Mouse (Mus musculus) embryonic facial prominence, embryonic 13.5 days (tissue): ENCODE measurements around the gene Rimkla. TPM values are rescaled to one million over a fixed set of nuclear protein-coding genes. Genes with fewer than 3 reads are reported as not detected.

Experiments used
- ATAC-seq: fragments of 200-750 bp; cut with Nextera tagmentation; 2 replicates; pipeline ENCODE4 v1.8.0; 2017; ENCODE audit warnings: low read depth; ENCODE audit not compliant: insufficient number of reproducible peaks, insufficient read depth, low FRiP score, low TSS enrichment
- H3K27ac ChIP-seq: fragments of 300-500 bp; sonication (generic); 2 replicates; pipeline ENCODE4 v1.5.1; 2015; ENCODE audit warnings: moderate library complexity, mild to moderate bottlenecking, inconsistent platforms
- H3K27me3 ChIP-seq: fragments of 300-500 bp; sonication (generic); 2 replicates; pipeline ENCODE4 v1.6.1; 2015; ENCODE audit warnings: mild to moderate bottlenecking, inconsistent platforms
- H3K36me3 ChIP-seq: fragments of 300-500 bp; sonication (generic); 2 replicates; pipeline ENCODE4 v1.6.1; 2015; ENCODE audit warnings: mild to moderate bottlenecking, inconsistent platforms
- H3K4me1 ChIP-seq: fragments of 300-500 bp; sonication (generic); 2 replicates; pipeline ENCODE4 v1.6.1; 2015; ENCODE audit warnings: inconsistent platforms
- H3K4me2 ChIP-seq: fragments of 300-500 bp; sonication (generic); 2 replicates; pipeline ENCODE4 v1.6.1; 2015; ENCODE audit warnings: moderate library complexity, mild to moderate bottlenecking, inconsistent platforms
- H3K4me3 ChIP-seq: fragments of 300-500 bp; sonication (generic); 2 replicates; pipeline ENCODE4 v1.5.1; 2015; ENCODE audit warnings: mild to moderate bottlenecking, inconsistent platforms
- H3K9ac ChIP-seq: fragments of 300-500 bp; sonication (generic); 2 replicates; pipeline ENCODE4 v1.6.1; 2015; ENCODE audit warnings: mild to moderate bottlenecking, inconsistent platforms
- H3K9me3 ChIP-seq: fragments of 300-500 bp; sonication (generic); 2 replicates; pipeline ENCODE4 v1.6.1; 2016; ENCODE audit warnings: inconsistent platforms
- WGBS: fragments of 180-500 bp; shearing (Covaris S2); methylation state at CpG from one replicate; pipeline ENCODE4 v1.1.7; 2015; ENCODE audit warnings: mixed read lengths; 5-methylcytosine and 5-hydroxymethylcytosine counted together
- polyA plus RNA-seq: library from polyadenylated mRNA; unstranded; fragments of >200 nt; fragmentation: Nextera tagmentation; extraction: Ambion mirVana; gene quantifications from 2 replicates; pipeline ENCODE4 v1.2.1, GENCODE M21; 2015

Rimkla gene
- polyA plus RNA-seq, 1 experiment from 2014 or later = 1.2 TPM

DNA sequence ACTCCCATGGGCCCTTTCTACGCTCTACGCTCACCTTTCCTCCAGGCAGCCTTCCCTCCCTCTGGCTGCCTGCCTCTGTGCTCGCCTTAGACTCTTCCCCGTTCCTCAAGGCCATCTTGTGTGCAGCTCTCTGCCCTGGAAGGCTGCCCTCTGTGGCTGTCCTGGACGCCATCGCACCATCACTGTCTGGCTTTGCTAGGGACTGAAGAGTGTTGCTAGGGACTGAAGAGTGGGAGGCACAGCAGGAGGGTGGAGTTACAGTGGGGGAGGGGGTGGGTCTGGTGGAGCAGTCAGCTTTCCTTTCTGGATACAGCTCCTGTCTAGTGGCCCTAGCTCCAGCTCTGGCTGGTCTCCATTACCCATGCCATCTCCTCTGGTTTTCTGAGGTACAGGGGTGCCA, 49.9 kb downstream of the Rimkla start:
- H3K27me3 ChIP-seq = no peaks in the 10 kb centered on the region
- WGBS = 25% methylated on average over 6 of the region's 6 CpGs
- no peaks in the 10 kb centered on the region for H3K36me3 ChIP-seq
- H3K9me3 ChIP-seq = no peaks in the 10 kb centered on the region
- no peak overlapping the region for H3K4me2 ChIP-seq
- ATAC-seq = no peak
- no peak overlapping the region for H3K9ac ChIP-seq
- no peak overlapping the region for H3K4me3 ChIP-seq
- H3K27ac ChIP-seq = no peak overlapping the region
- H3K4me1 ChIP-seq = no peaks in the 10 kb centered on the region

DNA sequence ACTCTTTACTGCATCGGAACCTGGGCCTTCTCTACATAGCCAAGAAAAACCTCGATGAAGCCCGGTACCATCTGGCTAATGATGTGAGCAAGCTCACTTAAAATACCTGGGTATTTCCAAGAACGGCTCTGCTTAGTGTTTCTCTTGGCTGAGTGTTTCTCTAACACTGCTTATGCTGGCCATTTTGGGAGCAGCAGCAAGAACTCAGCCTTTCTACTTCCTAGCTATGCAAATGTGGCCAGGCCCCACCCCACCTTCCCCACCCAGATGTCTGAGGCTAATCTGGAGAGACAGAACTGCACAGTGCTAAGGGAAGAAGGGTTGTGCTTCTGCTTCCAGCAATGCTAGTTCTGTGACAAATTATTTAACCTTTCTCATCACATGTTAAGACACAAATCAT, 50.6 kb downstream of the Rimkla start:
- 94% methylated on average over 4 of the region's 4 CpGs for WGBS
- H3K27me3 ChIP-seq = no peaks in the 10 kb centered on the region
- no peak overlapping the region for H3K27ac ChIP-seq
- no peaks in the 10 kb centered on the region for H3K4me1 ChIP-seq
- no peaks in the 10 kb centered on the region for H3K36me3 ChIP-seq
- no peak overlapping the region for H3K4me2 ChIP-seq
- no peaks in the 10 kb centered on the region for H3K9me3 ChIP-seq
- H3K9ac ChIP-seq = no peak overlapping the region
- ATAC-seq = no peak
- H3K4me3 ChIP-seq = no peak overlapping the region

DNA sequence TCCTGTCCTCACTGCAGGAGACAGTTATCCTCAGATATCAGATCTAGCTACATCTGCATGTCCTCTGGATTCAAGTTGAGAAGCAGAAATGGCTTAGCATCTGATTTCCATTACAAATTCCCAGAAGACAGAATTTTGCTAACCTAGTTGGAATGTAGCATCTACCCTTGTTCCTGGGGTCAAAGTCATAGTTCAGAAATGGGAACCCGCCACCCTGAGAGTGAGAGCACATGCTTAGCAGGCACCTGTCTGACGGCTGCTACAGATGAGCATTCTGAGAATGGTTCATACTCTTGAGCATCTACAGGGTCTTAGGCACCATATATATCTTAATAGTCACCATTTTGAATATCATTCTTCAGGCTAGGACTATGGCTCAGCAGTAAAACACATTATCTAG, 54.5 kb downstream of the Rimkla start:
- Histone ChIP-seq H3K27me3 (no peaks in the 10 kb centered on the region), H3K27ac (no peak overlapping the region), H3K9me3 (peaks cover 6% of the 10 kb centered on the region; the same call in 1 of the 2 replicates), H3K4me1 (no peaks in the 10 kb centered on the region), H3K9ac (no peak overlapping the region), H3K4me2 (no peak overlapping the region), H3K4me3 (no peak overlapping the region), H3K36me3 (no peaks in the 10 kb centered on the region)
- 79% methylated on average over 2 of the region's 2 CpGs for WGBS
- ATAC-seq = no peak

DNA sequence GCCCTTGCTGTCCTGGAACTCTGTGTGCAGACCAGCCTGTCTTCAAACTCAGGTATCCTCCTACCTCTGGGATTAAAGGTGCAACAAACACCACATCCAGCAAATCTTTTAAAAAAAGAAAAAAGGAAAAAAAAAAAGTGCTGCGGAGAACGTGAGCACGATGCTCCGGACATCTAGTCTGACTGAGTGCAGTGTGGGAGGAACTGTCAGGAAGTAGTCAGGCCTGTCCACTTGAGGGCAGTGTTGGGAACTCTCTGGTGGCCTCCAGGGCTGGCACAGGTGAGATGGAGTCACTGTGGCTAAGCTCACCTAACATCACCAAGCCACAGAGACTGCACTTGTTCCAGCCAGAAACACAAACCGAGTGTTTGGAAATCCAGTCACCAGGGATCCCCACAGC, 61.8 kb downstream of the Rimkla start:
- Histone ChIP-seq H3K36me3 (no peaks in the 10 kb centered on the region), H3K27ac (no peak overlapping the region), H3K4me3 (no peak overlapping the region), H3K9me3 (0 out of 2 replicates have a peak, but pooled peaks cover 3% of the 10 kb centered on the region), H3K9ac (no peak overlapping the region), H3K4me2 (no peak overlapping the region), H3K27me3 (no peaks in the 10 kb centered on the region), H3K4me1 (no peaks in the 10 kb centered on the region)
- ATAC-seq = no peak
- 20% methylated on average over 5 of the region's 5 CpGs for WGBS

DNA sequence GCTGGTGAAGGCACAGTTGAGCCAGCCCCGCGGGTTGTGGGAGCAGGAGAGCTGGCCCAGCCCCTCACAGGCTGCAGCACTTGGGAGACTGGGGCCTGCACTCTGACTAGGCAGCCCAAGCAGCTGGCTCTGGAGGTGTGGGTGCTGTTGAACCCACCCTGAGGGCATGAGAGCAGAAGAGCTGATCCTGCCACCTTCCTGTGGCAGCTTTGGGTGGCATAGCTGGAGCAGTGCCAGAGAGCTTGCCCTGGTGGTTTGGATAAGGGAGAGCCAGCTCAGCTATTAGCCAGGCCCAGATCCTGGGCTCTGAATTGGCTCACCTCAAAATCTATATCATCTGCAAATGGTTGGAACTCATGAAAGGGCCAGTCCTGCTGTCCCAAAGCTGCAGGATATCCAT, 64.7 kb downstream of the Rimkla start:
- no peak for ATAC-seq
- Histone ChIP-seq H3K4me1 (peaks cover 7% of the 10 kb centered on the region), H3K27ac (no peak overlapping the region), H3K4me2 (no peak overlapping the region), H3K4me3 (no peak overlapping the region), H3K36me3 (no peaks in the 10 kb centered on the region), H3K9ac (no peak overlapping the region), H3K27me3 (no peaks in the 10 kb centered on the region), H3K9me3 (no peaks in the 10 kb centered on the region)
- WGBS = 50% methylated on average over 2 of the region's 2 CpGs

DNA sequence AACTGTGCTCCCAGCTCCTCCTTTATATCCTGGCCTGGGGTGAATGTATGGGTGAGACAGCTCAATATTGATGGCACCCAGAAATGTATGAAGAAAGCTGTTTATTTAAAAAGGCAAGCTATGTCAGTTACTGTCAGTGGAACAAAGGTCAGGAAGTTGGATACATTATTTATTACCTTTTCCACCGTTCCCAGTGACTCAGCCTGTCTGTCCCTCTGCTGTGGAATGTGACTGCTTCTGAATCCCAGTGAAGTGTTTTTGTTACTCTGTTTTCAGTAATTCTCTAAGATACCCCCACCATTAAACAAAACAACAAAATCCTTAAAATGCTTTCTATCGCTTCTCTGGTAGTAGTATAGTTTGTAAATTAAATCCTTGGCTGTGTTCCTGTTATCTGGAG, 66.8 kb downstream of the Rimkla start:
- Histone ChIP-seq H3K4me2 (no peak overlapping the region), H3K9ac (no peak overlapping the region), H3K4me3 (no peak overlapping the region), H3K9me3 (no peaks in the 10 kb centered on the region), H3K4me1 (peaks cover 18% of the 10 kb centered on the region), H3K27me3 (no peaks in the 10 kb centered on the region), H3K27ac (no peak overlapping the region), H3K36me3 (no peaks in the 10 kb centered on the region)
- WGBS = 71% methylated on average over 2 of the region's 2 CpGs
- ATAC-seq = no peak

DNA sequence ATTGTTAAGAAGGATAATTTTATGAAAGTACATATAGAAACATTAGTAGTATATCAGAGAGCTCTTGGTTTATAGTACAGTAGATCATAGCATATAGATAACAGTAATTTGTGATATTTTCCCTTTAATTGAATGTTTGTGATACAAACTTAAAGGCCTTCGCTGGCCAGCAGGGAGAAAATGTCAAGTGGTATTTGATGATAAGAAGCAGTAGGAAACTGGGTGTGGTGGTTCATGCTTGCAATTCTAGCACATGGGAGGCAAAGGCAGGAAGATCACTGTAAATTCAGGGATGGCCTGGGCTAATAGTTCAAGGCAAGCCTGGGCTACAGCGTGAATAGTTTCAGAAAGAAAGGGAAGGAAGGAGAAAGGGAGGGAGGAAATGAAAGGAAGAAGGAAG, 67.4 kb downstream of the Rimkla start:
- Histone ChIP-seq H3K27ac (no peak overlapping the region), H3K4me2 (no peak overlapping the region), H3K27me3 (no peaks in the 10 kb centered on the region), H3K36me3 (no peaks in the 10 kb centered on the region), H3K9me3 (no peaks in the 10 kb centered on the region), H3K9ac (no peak overlapping the region), H3K4me3 (no peak overlapping the region), H3K4me1 (peaks cover 19% of the 10 kb centered on the region)
- WGBS = 88% methylated on average over 2 of the region's 2 CpGs
- no peak for ATAC-seq

DNA sequence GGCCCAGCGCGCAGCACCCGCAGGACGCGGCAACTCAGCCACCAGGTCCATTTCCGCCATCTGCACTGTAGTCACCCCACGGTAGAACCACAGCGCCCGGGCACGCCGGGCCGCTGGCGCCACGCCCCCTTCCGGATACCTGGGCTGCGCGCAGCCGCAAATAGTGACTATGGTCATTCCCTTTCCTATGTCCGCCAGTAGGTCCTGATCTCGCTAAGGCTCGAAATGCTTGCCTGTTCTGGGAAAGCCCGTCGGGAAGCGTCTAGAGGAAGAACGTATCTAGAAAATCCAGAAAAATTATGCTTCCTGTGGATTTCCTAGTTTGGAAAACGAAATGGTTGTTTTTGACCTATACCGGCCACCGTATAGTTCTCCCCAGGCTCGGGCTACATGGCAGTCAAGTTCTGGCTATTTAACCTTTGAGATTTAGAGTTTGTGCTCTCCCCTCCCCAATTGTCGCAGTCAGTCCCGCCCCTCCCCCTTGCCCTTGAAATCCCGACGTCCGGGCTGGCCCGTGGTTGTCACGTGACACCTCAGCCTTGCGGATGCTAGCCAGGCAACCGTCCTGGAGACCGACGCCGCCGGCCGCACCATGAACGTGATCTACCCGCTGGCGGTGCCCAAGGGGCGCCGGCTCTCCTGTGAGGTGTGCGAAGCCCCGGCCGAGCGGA, 70.0 kb downstream of the Rimkla start, which contains the start of the genes Ppcs and Zmynd12:
TSS of gene Ppcs (minus strand) at position 127 of the 671 bp plus-strand sequence.
TSS of gene Zmynd12 (plus strand) at position 521 of the 671 bp plus-strand sequence.
- ATAC-seq = peak; percentile 92
- Histone ChIP-seq H3K9me3 (no peaks in the 10 kb centered on the region), H3K27me3 (no peaks in the 10 kb centered on the region), H3K4me3 (peak within 1 kb of the TSS; percentile 63), H3K27ac (peak within 1 kb of the TSS; percentile 88), H3K36me3 (peaks cover 9% of the 10 kb centered on the region; the same call in 1 of the 2 replicates), H3K4me1 (peaks cover 19% of the 10 kb centered on the region), H3K9ac (peak within 1 kb of the TSS; percentile 85), H3K4me2 (peak within 1 kb of the TSS; percentile 92)
- WGBS = under 1% methylated on average over 52 of the region's 52 CpGs

DNA sequence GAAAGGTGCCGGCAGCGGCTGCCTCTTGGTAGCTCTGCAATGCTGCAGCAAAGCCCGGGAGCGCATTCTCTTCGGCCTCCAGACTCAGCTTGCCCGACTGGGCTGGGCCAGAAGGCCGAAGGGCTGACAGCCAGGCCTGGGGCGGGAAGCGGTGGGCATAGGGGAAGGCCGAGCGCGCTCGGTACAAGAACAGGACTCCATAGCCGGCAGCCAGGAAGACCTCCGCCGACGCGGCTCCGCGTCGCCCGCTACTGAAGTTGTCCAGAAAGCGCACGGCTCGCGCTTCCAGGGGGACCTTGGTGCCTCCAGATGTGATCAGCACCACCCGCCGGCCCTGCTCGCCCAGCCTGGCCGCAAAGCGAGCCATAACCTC, 70.5 kb downstream of the Rimkla start:
- H3K9me3 ChIP-seq = no peaks in the 10 kb centered on the region
- peak overlapping the region; percentile 85 for H3K9ac ChIP-seq
- ATAC-seq = peak; percentile 62
- H3K4me3 ChIP-seq = peak overlapping the region; percentile 63
- H3K27me3 ChIP-seq = no peaks in the 10 kb centered on the region
- H3K4me1 ChIP-seq = peaks cover 19% of the 10 kb centered on the region
- peaks cover 9% of the 10 kb centered on the region; the same call in 1 of the 2 replicates for H3K36me3 ChIP-seq
- under 1% methylated on average over 31 of the region's 31 CpGs for WGBS
- peak overlapping the region; percentile 88 for H3K27ac ChIP-seq
- H3K4me2 ChIP-seq = peak overlapping the region; percentile 92

DNA sequence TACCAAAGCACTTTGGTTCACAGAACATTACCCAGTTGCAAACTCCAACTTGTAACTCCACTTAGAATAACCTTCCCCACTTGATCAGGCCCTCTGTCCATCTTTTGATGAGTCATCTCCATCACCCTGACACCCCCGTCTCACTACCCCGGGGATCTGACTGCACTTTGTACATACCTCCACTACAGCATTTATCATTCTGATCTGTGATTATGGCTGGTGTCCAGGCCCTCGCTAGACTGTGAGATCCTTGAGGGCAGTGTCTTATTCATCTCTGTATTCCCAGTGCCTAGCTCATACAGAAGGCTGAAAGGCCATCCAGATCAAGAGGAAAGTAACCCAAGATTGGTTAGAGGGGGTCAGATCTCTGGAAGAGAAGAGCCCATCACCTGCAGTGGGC, 71.2 kb downstream of the Rimkla start:
- Histone ChIP-seq H3K4me3 (peak overlapping the region; percentile 63), H3K36me3 (peaks cover 9% of the 10 kb centered on the region; the same call in 1 of the 2 replicates), H3K4me2 (peak overlapping the region; percentile 92), H3K27me3 (no peaks in the 10 kb centered on the region), H3K9ac (peak overlapping the region; percentile 85), H3K27ac (no peak overlapping the region), H3K9me3 (no peaks in the 10 kb centered on the region), H3K4me1 (peaks cover 19% of the 10 kb centered on the region)
- 61% methylated on average over 3 of the region's 3 CpGs for WGBS
- ATAC-seq = no peak

DNA sequence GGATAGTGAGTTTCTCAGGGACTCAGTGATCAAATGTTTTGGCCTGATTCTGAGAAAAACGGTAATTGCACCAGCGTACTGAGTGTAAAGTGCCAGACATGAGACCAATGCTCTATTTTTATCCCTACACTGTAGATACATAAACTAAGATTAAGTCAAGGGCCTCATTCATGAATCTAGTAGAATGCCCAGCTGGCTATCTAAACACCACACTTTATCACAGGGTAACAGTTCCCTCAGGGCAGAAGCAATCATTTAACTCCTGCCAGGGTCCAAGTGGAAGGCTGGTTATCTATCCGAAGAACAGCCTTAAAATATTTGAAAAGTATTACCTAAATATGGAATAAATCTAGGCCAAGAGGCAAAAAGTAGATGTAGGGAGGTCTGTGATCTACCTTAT, 74.5 kb downstream of the Rimkla start:
- 83% methylated on average over 3 of the region's 3 CpGs for WGBS
- Histone ChIP-seq H3K9me3 (no peaks in the 10 kb centered on the region), H3K36me3 (peaks cover 9% of the 10 kb centered on the region; the same call in 1 of the 2 replicates), H3K9ac (no peak overlapping the region), H3K4me2 (no peak overlapping the region), H3K4me1 (peaks cover 19% of the 10 kb centered on the region), H3K4me3 (no peak overlapping the region), H3K27ac (no peak overlapping the region), H3K27me3 (no peaks in the 10 kb centered on the region)
- ATAC-seq = no peak

DNA sequence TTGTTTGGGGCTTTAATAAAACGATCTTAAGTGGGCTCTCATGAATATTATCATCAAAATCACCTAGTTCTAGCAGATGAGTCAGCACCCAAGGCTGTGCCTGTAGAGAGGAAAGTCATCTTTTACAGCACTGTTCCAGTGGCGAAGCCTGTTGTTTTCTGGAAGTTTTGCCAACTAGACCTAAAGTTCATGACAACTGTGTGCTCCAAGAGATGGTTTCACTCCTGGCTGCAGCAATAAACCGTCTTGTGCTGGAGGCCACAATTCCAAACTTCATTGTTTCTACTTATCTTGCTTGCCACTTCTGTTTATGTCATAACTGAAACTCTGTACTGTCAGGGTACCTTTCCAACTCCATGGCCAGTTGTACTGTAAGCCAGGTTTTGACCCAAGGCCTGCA, 75.2 kb downstream of the Rimkla start:
- no peaks in the 10 kb centered on the region for H3K9me3 ChIP-seq
- no peak overlapping the region for H3K27ac ChIP-seq
- H3K9ac ChIP-seq = no peak overlapping the region
- 83% methylated on average over 3 of the region's 3 CpGs for WGBS
- H3K36me3 ChIP-seq = peaks cover 9% of the 10 kb centered on the region; the same call in 1 of the 2 replicates
- H3K4me2 ChIP-seq = no peak overlapping the region
- no peaks in the 10 kb centered on the region for H3K27me3 ChIP-seq
- no peak for ATAC-seq
- no peak overlapping the region for H3K4me3 ChIP-seq
- peaks cover 22% of the 10 kb centered on the region for H3K4me1 ChIP-seq
